In genomic region chr4:48116191-48116590, GRCm38 (mm10) we compare ENCODE assay signal across 8 mouse cellular contexts. TPM values are rescaled to one million over a fixed set of nuclear protein-coding genes. Genes with fewer than 3 reads are reported as not detected.
A peak's percentile ranks its signal among the peaks of the same experiment; 100 is the strongest.
DNase-seq lines count a peak whose midpoint lies in the region; ATAC-seq and TF ChIP-seq lines count a peak whose summit lies in the region.

No protein-coding gene starts in this region.

- no peak overlapping the region for H3K27ac ChIP-seq in midbrain, postnatal 0 days (ENCODE audit: low read depth, low read length)
- H3K27ac ChIP-seq in midbrain, embryonic 10.5 days (replicated peaks), result no peak overlapping the region

- no peaks in the 10 kb centered on the region for H3K9me3 ChIP-seq in midbrain, postnatal 0 days (ENCODE audit: low read length)
- H3K9me3 ChIP-seq in midbrain, embryonic 10.5 days (replicated peaks), result no peaks in the 10 kb centered on the region

- H3K4me1 ChIP-seq in midbrain, postnatal 0 days (ENCODE audit: insufficient read depth, low read length), result no peaks in the 10 kb centered on the region
- H3K4me1 ChIP-seq in midbrain, embryonic 10.5 days, result peaks cover 9% of the 10 kb centered on the region

- no peaks in the 10 kb centered on the region for H3K36me3 ChIP-seq in midbrain, postnatal 0 days (ENCODE audit: insufficient read depth, low read length)
- H3K36me3 ChIP-seq in midbrain, embryonic 10.5 days, result no peaks in the 10 kb centered on the region

- TF ChIP-seq CTCF in midbrain, postnatal 0 days (IDR thresholded peaks at IDR 0.05), result peak; percentile 33

- no peak overlapping the region for H3K9ac ChIP-seq in midbrain, postnatal 0 days (replicated peaks; ENCODE audit: low read length, poor library complexity, severe bottlenecking)

- DNase-seq in cerebellum, postnatal 14 days, result peak; percentile 14 to 15
- DNase-seq in cerebellum, adult 11-12 months, result no peak
- DNase-seq in midbrain, postnatal 0 days (ENCODE audit: low spot score), result no peak
- DNase-seq in midbrain, embryonic 10.5 days (ENCODE audit: low spot score), result no peak
- DNase-seq in brain, adult 2 months (ENCODE audit: low read depth, low spot score), result peak; percentile 35
- peak; percentile 66 for DNase-seq in lung, postnatal 14 days
- DNase-seq in thymus, postnatal 10 days (ENCODE audit: low spot score in 2 of 2), result peak; percentile 9 to 50

- no peak overlapping the region for H3K4me2 ChIP-seq in midbrain, postnatal 0 days (ENCODE audit: low read depth, low read length, poor library complexity, severe bottlenecking)

- H3K4me3 ChIP-seq in midbrain, postnatal 0 days (ENCODE audit: low read depth, low read length), result no peak overlapping the region
- H3K4me3 ChIP-seq in midbrain, embryonic 10.5 days, result no peak overlapping the region

- H3K27me3 ChIP-seq in midbrain, postnatal 0 days (ENCODE audit: insufficient read depth, low read length), result no peaks in the 10 kb centered on the region; the same call in 1 of the 2 replicates
- no peaks in the 10 kb centered on the region for H3K27me3 ChIP-seq in midbrain, embryonic 10.5 days (ENCODE audit: low read depth, poor library complexity, severe bottlenecking)

- no peak for ATAC-seq in midbrain, postnatal 0 days (ENCODE audit: low FRiP score)
- ATAC-seq in erythroblast, adult 5-6 weeks (replicated peaks; ENCODE audit: low FRiP score, poor library complexity, severe bottlenecking), result no peak

- whole genome bisulfite sequencing in midbrain, postnatal 0 days, result 63% methylated on average over 4 of the region's 4 CpGs
- WGBS in midbrain, embryonic 10.5 days, result 63% methylated on average over 4 of the region's 4 CpGs

RNA-seq across cellular contexts. Expression of gene Stx17, which starts 8.5 kb away (rescaled TPM):
- 24.6 and 33.9 TPM in 2 replicates for total RNA-seq in midbrain, postnatal 0 days (2014; rRNA removed)
- 26.8 and 27.8 TPM in 2 replicates for polyA plus RNA-seq in midbrain, postnatal 0 days (2015; fragmentation: Nextera tagmentation; extraction: Ambion mirVana)
- 21.6 and 27.1 TPM in 2 replicates for polyA plus RNA-seq in midbrain, embryonic 10.5 days (2016; fragmentation: Nextera tagmentation; extraction: Ambion mirVana)
- total RNA-seq in erythroblast, adult 5-6 weeks (2015; ENCODE audit: low replicate concordance), result 3.5 and 8.2 TPM in 2 replicates
- total RNA-seq in erythroblast, adult 5-6 weeks (2017; ENCODE audit: low replicate concordance), result 12.7 and 16.5 TPM in 2 replicates

Comparison
In these comparisons a context has a peak if more than half of its experiments do, and no peak if none do; other contexts are left out.
1. DNase-seq: peak in cerebellum, postnatal 14 days (2 of 2), brain, adult 2 months (single experiment), lung, postnatal 14 days (single experiment) and thymus, postnatal 10 days (2 of 2); none in cerebellum, adult 11-12 months (single experiment), midbrain, postnatal 0 days (single experiment) and midbrain, embryonic 10.5 days (single experiment).